Mouse (Mus musculus) mesoderm, embryonic 11.5 days (tissue): ENCODE measurements at regions not wholly inside any gene's neighbourhood (a gene's known extent, or its start where the extent isn't known, plus 50 kb on each side); places are given as distances from the start of the nearest gene placed in this dataset.

Experiments used
- DNase-seq: peaks from one replicate; pipeline ENCODE4 v3.0.0-alpha.2; 2012; ENCODE audit warnings: low read depth, low spot score

GRCm38 (mm10) chr1:51537765-51538360, 59.6 kb upstream of the Nabp1 start:
- no peak for DNase-seq

GRCm38 (mm10) chr1:51536076-51536475, 57.9 kb upstream of the Nabp1 start:
- DNase-seq, result no peak

DNA sequence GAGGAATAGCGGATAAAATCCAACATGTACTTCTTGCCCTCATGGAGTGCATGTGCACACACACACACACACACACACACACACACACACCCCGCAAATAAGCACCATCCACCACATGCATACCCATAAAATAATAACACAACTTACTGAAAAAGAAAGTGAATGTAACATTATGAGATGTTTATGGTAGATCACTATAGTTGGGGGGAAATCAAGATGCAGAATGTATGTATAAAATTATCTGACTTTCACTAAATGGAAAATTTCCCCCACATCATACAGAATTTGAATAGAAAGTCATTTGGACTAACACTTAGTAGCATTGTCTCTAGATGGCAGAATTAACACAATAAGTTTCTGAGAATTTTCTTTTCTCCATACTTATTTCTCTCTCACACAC, 57.2 kb upstream of the Nabp1 start:
- DNase-seq, result no peak

DNA sequence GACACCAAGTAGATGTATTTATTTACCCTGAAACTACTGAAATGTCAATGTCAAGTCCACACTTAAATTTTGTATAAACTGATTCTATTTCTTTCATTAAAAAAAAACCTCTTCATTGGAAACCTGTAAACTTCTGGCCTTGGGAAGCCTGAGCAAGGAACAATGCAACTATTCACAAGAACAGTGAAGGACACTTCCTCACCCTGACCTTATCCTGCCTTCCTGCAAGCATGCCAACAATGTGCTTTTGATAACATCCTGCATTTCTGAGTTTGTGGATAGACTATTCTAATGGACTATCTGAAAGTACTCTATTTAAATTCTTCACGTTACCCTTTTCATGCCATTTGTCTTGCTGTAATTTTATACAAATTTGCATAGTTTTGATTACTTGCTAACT, 53.1 kb upstream of the Nabp1 start:
- DNase-seq, result no peak

GRCm38 (mm10) chr1:51530191-51530926, 52.1 kb upstream of the Nabp1 start:
- peak; percentile 23 for DNase-seq

DNA sequence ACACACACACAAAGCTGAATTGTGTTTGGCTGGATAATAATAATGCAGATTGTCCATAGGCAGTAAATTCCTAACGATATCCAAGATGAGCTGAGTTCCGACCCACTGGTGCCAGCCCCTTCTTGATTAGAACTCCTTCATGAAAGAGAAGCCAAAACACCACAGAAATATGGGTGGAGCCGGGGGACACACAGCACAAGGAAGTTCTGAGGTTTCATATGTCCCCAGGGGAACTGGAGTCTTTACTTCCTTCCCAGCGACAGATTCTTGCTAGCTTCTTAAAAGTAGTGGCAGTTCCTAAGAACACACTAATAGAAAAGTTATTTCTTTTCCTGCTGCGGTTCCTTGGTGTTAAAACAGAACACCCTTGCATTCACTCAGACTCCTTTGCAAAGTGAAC, 51.4 kb upstream of the Nabp1 start:
- no peak for DNase-seq

- DNase-seq, result no peak
Measured at GRCm38 (mm10) chr1:51528671-51529070, 50.4 kb upstream of the Nabp1 start.
